Mouse (Mus musculus): ENCODE measurements around the gene Olfml3. TPM values are rescaled to one million over a fixed set of nuclear protein-coding genes. Genes with fewer than 3 reads are reported as not detected.

Olfml3 gene
- polyA plus RNA-seq, 1 experiment = 15.3 TPM

- H3ac ChIP-seq (ENCODE audit: control insufficient read depth, insufficient read length) = no peak overlapping the region
- H3K27me3 ChIP-seq (ENCODE audit: control insufficient read depth, insufficient read depth, insufficient read length) = no peaks in the 10 kb centered on the region
- no peak for TF ChIP-seq CEBPB (IDR thresholded peaks at IDR 0.05; ENCODE audit: insufficient read depth, poor library complexity, severe bottlenecking)
- H3K36me3 ChIP-seq (ENCODE audit: control insufficient read depth, insufficient read depth) = no peaks in the 10 kb centered on the region
- no peak overlapping the region for H3K4me3 ChIP-seq
- H3K79me2 ChIP-seq (ENCODE audit: control insufficient read depth, insufficient read depth) = peaks cover 8% of the 10 kb centered on the region
- no peak overlapping the region for H3K4me2 ChIP-seq (ENCODE audit: low read depth)
Observed at GRCm38 (mm10) chr3:103733176-103733575, 4.6 kb downstream of the Olfml3 start.

DNA sequence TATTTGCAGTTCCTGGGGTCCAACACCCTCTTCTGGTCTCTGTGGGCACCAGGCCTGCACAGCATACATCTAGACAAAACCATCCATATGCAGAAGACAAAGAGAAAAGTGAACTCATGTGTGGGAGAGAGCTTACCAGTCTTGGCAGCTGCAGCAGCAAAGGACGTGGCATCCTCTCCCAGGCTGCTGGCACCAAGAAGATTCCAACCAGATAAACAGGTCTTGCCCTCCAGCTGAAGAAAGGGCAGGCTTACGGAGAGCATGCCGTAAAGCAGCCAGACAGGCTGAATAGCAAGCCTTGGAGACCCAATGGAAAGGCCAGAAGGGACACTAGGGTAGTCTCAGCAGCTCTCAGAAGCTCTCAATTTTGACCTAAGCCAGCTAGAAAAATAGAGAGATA is 5.7 kb downstream of the Olfml3 start:
- Histone ChIP-seq H3K79me2 (ENCODE audit: control insufficient read depth, insufficient read depth) (peaks cover 2% of the 10 kb centered on the region), H3K27me3 (ENCODE audit: control insufficient read depth, insufficient read depth, insufficient read length) (no peaks in the 10 kb centered on the region), H3K36me3 (ENCODE audit: control insufficient read depth, insufficient read depth) (no peaks in the 10 kb centered on the region), H3K4me3 (no peak overlapping the region), H3ac (ENCODE audit: control insufficient read depth, insufficient read length) (no peak overlapping the region), H3K4me2 (ENCODE audit: low read depth) (no peak overlapping the region)
- TF ChIP-seq SRF (IDR thresholded peaks at IDR 0.05; ENCODE audit: control insufficient read depth, insufficient read length, low read depth) (no peak), TCF3 (IDR thresholded peaks at IDR 0.05; ENCODE audit: insufficient read length, low read depth) (no peak), POLR2A (IDR thresholded peaks at IDR 0.05; ENCODE audit: insufficient read length, low read depth) (no peak), TCF12 (IDR thresholded peaks at IDR 0.05; ENCODE audit: insufficient read depth, poor library complexity, severe bottlenecking) (no peak), MAX (IDR thresholded peaks at IDR 0.05; ENCODE audit: low read depth) (no peak), REST (IDR thresholded peaks at IDR 0.05; ENCODE audit: insufficient read depth, insufficient read length) (no peak), MYOD1 (IDR thresholded peaks at IDR 0.05; ENCODE audit: control insufficient read depth in 1 of 3, insufficient read length in 2 of 3, low read depth in 2 of 3) (no peak), CEBPB (IDR thresholded peaks at IDR 0.05; ENCODE audit: insufficient read depth, poor library complexity, severe bottlenecking) (no peak), USF1 (IDR thresholded peaks at IDR 0.05; ENCODE audit: low read depth) (no peak), MYOG (IDR thresholded peaks at IDR 0.05; ENCODE audit: control insufficient read depth in 1 of 3, insufficient read depth in 1 of 3, insufficient read length in 2 of 3, low read depth in 2 of 3) (no peak), E2F4 (IDR thresholded peaks at IDR 0.05; ENCODE audit: insufficient read depth) (no peak), POLR2AphosphoS2 (IDR thresholded peaks at IDR 0.05; ENCODE audit: insufficient read length, low read depth) (no peak)

- Histone ChIP-seq H3K4me2 (ENCODE audit: low read depth) (no peak overlapping the region), H3K79me2 (ENCODE audit: control insufficient read depth, insufficient read depth) (no peaks in the 10 kb centered on the region), H3K36me3 (ENCODE audit: control insufficient read depth, insufficient read depth) (no peaks in the 10 kb centered on the region), H3ac (ENCODE audit: control insufficient read depth, insufficient read length) (no peak overlapping the region), H3K27me3 (ENCODE audit: control insufficient read depth, insufficient read depth, insufficient read length) (no peaks in the 10 kb centered on the region), H3K4me3 (no peak overlapping the region)
- TF ChIP-seq MYOG (IDR thresholded peaks at IDR 0.05; ENCODE audit: control insufficient read depth in 1 of 3, insufficient read depth in 1 of 3, insufficient read length in 2 of 3, low read depth in 2 of 3) (no peak), POLR2A (IDR thresholded peaks at IDR 0.05; ENCODE audit: insufficient read length, low read depth) (no peak), E2F4 (IDR thresholded peaks at IDR 0.05; ENCODE audit: insufficient read depth) (no peak), REST (IDR thresholded peaks at IDR 0.05; ENCODE audit: insufficient read depth, insufficient read length) (no peak)
Observed at GRCm38 (mm10) chr3:103729850-103730249, 8.0 kb downstream of the Olfml3 start.

GRCm38 (mm10) chr3:103727813-103728326 is 9.9 kb downstream of the Olfml3 start:
- H3K4me3 ChIP-seq = no peak overlapping the region
- peak overlapping the region; percentile 16 for H3K4me2 ChIP-seq (ENCODE audit: low read depth)
- H3K36me3 ChIP-seq (ENCODE audit: control insufficient read depth, insufficient read depth) = no peaks in the 10 kb centered on the region
- H3ac ChIP-seq (ENCODE audit: control insufficient read depth, insufficient read length) = no peak overlapping the region
- H3K27me3 ChIP-seq (ENCODE audit: control insufficient read depth, insufficient read depth, insufficient read length) = no peaks in the 10 kb centered on the region
- H3K79me2 ChIP-seq (ENCODE audit: control insufficient read depth, insufficient read depth) = no peaks in the 10 kb centered on the region
- TF ChIP-seq USF1 (IDR thresholded peaks at IDR 0.05; ENCODE audit: low read depth) (no peak), MAX (IDR thresholded peaks at IDR 0.05; ENCODE audit: low read depth) (no peak), MYOG (IDR thresholded peaks at IDR 0.05; ENCODE audit: control insufficient read depth in 1 of 3, insufficient read depth in 1 of 3, insufficient read length in 2 of 3, low read depth in 2 of 3) (peak in 1 of 3 experiments; percentile 17), POLR2AphosphoS2 (IDR thresholded peaks at IDR 0.05; ENCODE audit: insufficient read length, low read depth) (no peak), E2F4 (IDR thresholded peaks at IDR 0.05; ENCODE audit: insufficient read depth) (no peak), CEBPB (IDR thresholded peaks at IDR 0.05; ENCODE audit: insufficient read depth, poor library complexity, severe bottlenecking) (no peak), REST (IDR thresholded peaks at IDR 0.05; ENCODE audit: insufficient read depth, insufficient read length) (no peak), POLR2A (IDR thresholded peaks at IDR 0.05; ENCODE audit: insufficient read length, low read depth) (no peak), MYOD1 (IDR thresholded peaks at IDR 0.05; ENCODE audit: control insufficient read depth in 1 of 3, insufficient read length in 2 of 3, low read depth in 2 of 3) (peak; percentile 14 to 67 (median 62)), TCF3 (IDR thresholded peaks at IDR 0.05; ENCODE audit: insufficient read length, low read depth) (no peak), SRF (IDR thresholded peaks at IDR 0.05; ENCODE audit: control insufficient read depth, insufficient read length, low read depth) (no peak), TCF12 (IDR thresholded peaks at IDR 0.05; ENCODE audit: insufficient read depth, poor library complexity, severe bottlenecking) (no peak)

- H3K36me3 ChIP-seq (ENCODE audit: control insufficient read depth, insufficient read depth) = no peaks in the 10 kb centered on the region
Observed at GRCm38 (mm10) chr3:103726642-103727041, 11.2 kb downstream of the Olfml3 start.

More at GRCm38 (mm10) chr3:103726642-103727041, 11.2 kb downstream of the Olfml3 start:
- Histone ChIP-seq H3K4me2 (ENCODE audit: low read depth) (peak overlapping the region; percentile 27), H3ac (ENCODE audit: control insufficient read depth, insufficient read length) (no peak overlapping the region), H3K79me2 (ENCODE audit: control insufficient read depth, insufficient read depth) (no peaks in the 10 kb centered on the region), H3K4me3 (no peak overlapping the region), H3K27me3 (ENCODE audit: control insufficient read depth, insufficient read depth, insufficient read length) (no peaks in the 10 kb centered on the region)
- no peak for TF ChIP-seq CEBPB (IDR thresholded peaks at IDR 0.05; ENCODE audit: insufficient read depth, poor library complexity, severe bottlenecking)
- no peak for TF ChIP-seq USF1 (IDR thresholded peaks at IDR 0.05; ENCODE audit: low read depth)
- no peak for TF ChIP-seq POLR2A (IDR thresholded peaks at IDR 0.05; ENCODE audit: insufficient read length, low read depth)
- TF ChIP-seq MYOD1 (IDR thresholded peaks at IDR 0.05; ENCODE audit: control insufficient read depth in 1 of 3, insufficient read length in 2 of 3, low read depth in 2 of 3) = peak in 2 of 3 experiments; percentile 71 to 80
- TF ChIP-seq SRF (IDR thresholded peaks at IDR 0.05; ENCODE audit: control insufficient read depth, insufficient read length, low read depth) = no peak
- no peak for TF ChIP-seq E2F4 (IDR thresholded peaks at IDR 0.05; ENCODE audit: insufficient read depth)
